Mouse (Mus musculus): ENCODE results near the gene Nat9. TPM values are rescaled to one million over a fixed set of nuclear protein-coding genes. Genes with fewer than 3 reads are reported as not detected.

Gene Nat9
- polyA plus RNA-seq, 1 experiment from 2014 or later = 23.6 TPM

- ATAC-seq (ENCODE audit: insufficient number of reproducible peaks, low FRiP score, low TSS enrichment, low read depth) = no peak
- 55% methylated on average over 13 of the region's 13 CpGs for WGBS
- Histone ChIP-seq H3K9me3 (no peaks in the 10 kb centered on the region), H3K27me3 (no peaks in the 10 kb centered on the region), H3K36me3 (peaks cover 31% of the 10 kb centered on the region), H3K4me1 (no peaks in the 10 kb centered on the region), H3K9ac (no peak overlapping the region), H3K4me3 (no peak overlapping the region), H3K4me2 (no peak overlapping the region), H3K27ac (no peak overlapping the region)
Observed at GRCm38 (mm10) chr11:115212116-115212515, 24.5 kb upstream of the Nat9 start.

- WGBS = 77% methylated on average over 7 of the region's 7 CpGs
- no peak overlapping the region for H3K4me2 ChIP-seq
- no peak for ATAC-seq (ENCODE audit: insufficient number of reproducible peaks, low FRiP score, low TSS enrichment, low read depth)
- no peak overlapping the region for H3K27ac ChIP-seq
- no peak overlapping the region for H3K4me3 ChIP-seq
- 0 out of 2 replicates have a peak, but pooled peaks cover 2% of the 10 kb centered on the region for H3K27me3 ChIP-seq
- H3K9ac ChIP-seq = no peak overlapping the region
- peaks cover 51% of the 10 kb centered on the region for H3K36me3 ChIP-seq
- H3K4me1 ChIP-seq = no peaks in the 10 kb centered on the region
- no peaks in the 10 kb centered on the region for H3K9me3 ChIP-seq
Observed at GRCm38 (mm10) chr11:115209958-115210357, 22.3 kb upstream of the Nat9 start.

GRCm38 (mm10) chr11:115208776-115209732 lies 21.4 kb upstream of the Nat9 start:
- no peaks in the 10 kb centered on the region for H3K4me1 ChIP-seq
- H3K9ac ChIP-seq = no peak overlapping the region
- H3K27me3 ChIP-seq = 0 out of 2 replicates have a peak, but pooled peaks cover 3% of the 10 kb centered on the region
- no peaks in the 10 kb centered on the region for H3K9me3 ChIP-seq
- H3K27ac ChIP-seq = no peak overlapping the region
- WGBS = 77% methylated on average over 25 of the region's 25 CpGs
- no peak overlapping the region for H3K4me3 ChIP-seq
- no peak overlapping the region for H3K4me2 ChIP-seq
- H3K36me3 ChIP-seq = peaks cover 56% of the 10 kb centered on the region
- ATAC-seq (ENCODE audit: insufficient number of reproducible peaks, low FRiP score, low TSS enrichment, low read depth) = no peak

- H3K4me1 ChIP-seq = no peaks in the 10 kb centered on the region
- no peak overlapping the region for H3K4me2 ChIP-seq
- ATAC-seq (ENCODE audit: insufficient number of reproducible peaks, low FRiP score, low TSS enrichment, low read depth) = no peak
- 74% methylated on average over 12 of the region's 12 CpGs for WGBS
- no peak overlapping the region for H3K4me3 ChIP-seq
- H3K9ac ChIP-seq = no peak overlapping the region
- H3K36me3 ChIP-seq = peaks cover 57% of the 10 kb centered on the region
- 0 out of 2 replicates have a peak, but pooled peaks cover 3% of the 10 kb centered on the region for H3K27me3 ChIP-seq
- no peaks in the 10 kb centered on the region for H3K9me3 ChIP-seq
- H3K27ac ChIP-seq = no peak overlapping the region
Observed at GRCm38 (mm10) chr11:115208126-115208525, 20.5 kb upstream of the Nat9 start.

GRCm38 (mm10) chr11:115202756-115203155 lies 15.1 kb upstream of the Nat9 start:
- H3K27me3 ChIP-seq = 0 out of 2 replicates have a peak, but pooled peaks cover 3% of the 10 kb centered on the region
- peaks cover 65% of the 10 kb centered on the region for H3K36me3 ChIP-seq
- H3K9me3 ChIP-seq = no peaks in the 10 kb centered on the region
- 92% methylated on average over 9 of the region's 9 CpGs for WGBS
- no peak overlapping the region for H3K4me2 ChIP-seq
- H3K4me1 ChIP-seq = no peaks in the 10 kb centered on the region
- no peak overlapping the region for H3K9ac ChIP-seq
- H3K4me3 ChIP-seq = no peak overlapping the region
- H3K27ac ChIP-seq = no peak overlapping the region
- ATAC-seq (ENCODE audit: insufficient number of reproducible peaks, low FRiP score, low TSS enrichment, low read depth) = no peak

GRCm38 (mm10) chr11:115202316-115202715 lies 14.7 kb upstream of the Nat9 start:
- Histone ChIP-seq H3K4me1 (no peaks in the 10 kb centered on the region), H3K4me3 (no peak overlapping the region), H3K27me3 (0 out of 2 replicates have a peak, but pooled peaks cover 3% of the 10 kb centered on the region), H3K9ac (no peak overlapping the region), H3K36me3 (peaks cover 65% of the 10 kb centered on the region), H3K27ac (no peak overlapping the region), H3K4me2 (no peak overlapping the region), H3K9me3 (no peaks in the 10 kb centered on the region)
- no peak; the same call in 1 of the 2 replicates for ATAC-seq (ENCODE audit: insufficient number of reproducible peaks, low FRiP score, low TSS enrichment, low read depth)
- WGBS = 14% methylated on average over 12 of the region's 12 CpGs

GRCm38 (mm10) chr11:115200520-115200919 lies 12.9 kb upstream of the Nat9 start:
- H3K4me3 ChIP-seq = no peak overlapping the region
- no peak overlapping the region for H3K9ac ChIP-seq
- no peaks in the 10 kb centered on the region for H3K9me3 ChIP-seq
- 0 out of 2 replicates have a peak, but pooled peaks cover 3% of the 10 kb centered on the region for H3K27me3 ChIP-seq
- no peaks in the 10 kb centered on the region for H3K4me1 ChIP-seq
- no peak overlapping the region for H3K27ac ChIP-seq
- WGBS = 90% methylated on average over 4 of the region's 4 CpGs
- peaks cover 55% of the 10 kb centered on the region for H3K36me3 ChIP-seq
- H3K4me2 ChIP-seq = no peak overlapping the region
- ATAC-seq (ENCODE audit: insufficient number of reproducible peaks, low FRiP score, low TSS enrichment, low read depth) = no peak

- peaks cover 44% of the 10 kb centered on the region for H3K36me3 ChIP-seq
- H3K4me1 ChIP-seq = no peaks in the 10 kb centered on the region
- no peak overlapping the region for H3K27ac ChIP-seq
- H3K27me3 ChIP-seq = no peaks in the 10 kb centered on the region
- no peaks in the 10 kb centered on the region for H3K9me3 ChIP-seq
- ATAC-seq (ENCODE audit: insufficient number of reproducible peaks, low FRiP score, low TSS enrichment, low read depth) = no peak
- 35% methylated on average over 12 of the region's 12 CpGs for WGBS
- H3K4me3 ChIP-seq = no peak overlapping the region
- no peak overlapping the region for H3K9ac ChIP-seq
- H3K4me2 ChIP-seq = no peak overlapping the region
Observed at GRCm38 (mm10) chr11:115198932-115199384, 11.3 kb upstream of the Nat9 start.

- Histone ChIP-seq H3K36me3 (peaks cover 37% of the 10 kb centered on the region), H3K4me2 (no peak overlapping the region), H3K9ac (no peak overlapping the region), H3K27me3 (no peaks in the 10 kb centered on the region), H3K4me3 (no peak overlapping the region), H3K9me3 (no peaks in the 10 kb centered on the region), H3K27ac (no peak overlapping the region), H3K4me1 (no peaks in the 10 kb centered on the region)
- no peak for ATAC-seq (ENCODE audit: insufficient number of reproducible peaks, low FRiP score, low TSS enrichment, low read depth)
- 78% methylated on average over 8 of the region's 8 CpGs for WGBS
Observed at GRCm38 (mm10) chr11:115197558-115197957, 9.9 kb upstream of the Nat9 start.

- no peak for ATAC-seq (ENCODE audit: insufficient number of reproducible peaks, low FRiP score, low TSS enrichment, low read depth)
- H3K36me3 ChIP-seq = peaks cover 28% of the 10 kb centered on the region
- H3K4me3 ChIP-seq = no peak overlapping the region
- no peaks in the 10 kb centered on the region for H3K27me3 ChIP-seq
- no peaks in the 10 kb centered on the region for H3K9me3 ChIP-seq
- whole genome bisulfite sequencing = 91% methylated on average over 5 of the region's 5 CpGs
- H3K4me2 ChIP-seq = no peak overlapping the region
- no peaks in the 10 kb centered on the region for H3K4me1 ChIP-seq
- no peak overlapping the region for H3K9ac ChIP-seq
- no peak overlapping the region for H3K27ac ChIP-seq
Observed at GRCm38 (mm10) chr11:115195933-115196332, 8.3 kb upstream of the Nat9 start.

- 86% methylated on average over 6 of the region's 6 CpGs for WGBS
- H3K4me1 ChIP-seq = no peaks in the 10 kb centered on the region
Observed at GRCm38 (mm10) chr11:115194693-115195092, 7.0 kb upstream of the Nat9 start.

GRCm38 (mm10) chr11:115192180-115192579 lies 4.5 kb upstream of the Nat9 start:
- no peak overlapping the region for H3K9ac ChIP-seq
- 65% methylated on average over 9 of the region's 9 CpGs for WGBS

More at GRCm38 (mm10) chr11:115194693-115195092, 7.0 kb upstream of the Nat9 start:
- Histone ChIP-seq H3K36me3 (peaks cover 28% of the 10 kb centered on the region), H3K4me2 (no peak overlapping the region), H3K27ac (no peak overlapping the region), H3K27me3 (no peaks in the 10 kb centered on the region), H3K9me3 (no peaks in the 10 kb centered on the region), H3K9ac (no peak overlapping the region), H3K4me3 (no peak overlapping the region)
- no peak for ATAC-seq (ENCODE audit: insufficient number of reproducible peaks, low FRiP score, low TSS enrichment, low read depth)

More at GRCm38 (mm10) chr11:115192180-115192579, 4.5 kb upstream of the Nat9 start:
- H3K4me2 ChIP-seq = no peak overlapping the region
- H3K27ac ChIP-seq = no peak overlapping the region
- H3K4me3 ChIP-seq = no peak overlapping the region
- no peak for ATAC-seq (ENCODE audit: insufficient number of reproducible peaks, low FRiP score, low TSS enrichment, low read depth)
- no peaks in the 10 kb centered on the region for H3K27me3 ChIP-seq
- H3K9me3 ChIP-seq = no peaks in the 10 kb centered on the region
- H3K4me1 ChIP-seq = peaks cover 7% of the 10 kb centered on the region
- H3K36me3 ChIP-seq = peaks cover 23% of the 10 kb centered on the region
